Mouse (Mus musculus) kidney, adult 9 months (tissue): ENCODE measurements at regions not wholly inside any gene's neighbourhood (a gene's known extent, or its start where the extent isn't known, plus 50 kb on each side); places are given as distances from the start of the nearest gene placed in this dataset.
"Not testable (repeated sequence)": the region's sequence is repeated elsewhere in the genome, so short reads cannot be mapped to it uniquely, and the experiment has no call there.

ENCODE experiments used
- DNase-seq: peaks from one replicate; pipeline ENCODE4 v3.0.0; 2022

DNA sequence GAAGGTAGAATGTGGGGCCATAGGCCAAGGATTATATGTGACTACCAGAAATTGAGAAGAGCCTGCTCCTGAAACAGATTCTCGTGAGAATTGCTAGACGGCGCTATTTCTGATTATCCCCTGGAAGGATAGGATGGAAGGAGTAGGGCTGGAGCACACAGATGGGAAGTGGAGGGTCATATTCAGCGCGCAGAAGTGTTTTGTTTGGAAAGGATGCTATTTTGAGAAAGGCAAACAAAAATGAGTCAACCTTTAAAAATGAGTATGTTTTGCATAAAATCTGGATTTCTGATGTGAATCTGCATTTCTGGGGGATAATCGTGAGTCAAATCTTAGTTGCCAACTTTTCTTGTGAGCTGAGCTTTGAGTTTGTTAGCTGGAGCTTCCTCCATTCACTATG is 58.1 kb upstream of the Fshb start:
- DNase-seq = no peak

DNA sequence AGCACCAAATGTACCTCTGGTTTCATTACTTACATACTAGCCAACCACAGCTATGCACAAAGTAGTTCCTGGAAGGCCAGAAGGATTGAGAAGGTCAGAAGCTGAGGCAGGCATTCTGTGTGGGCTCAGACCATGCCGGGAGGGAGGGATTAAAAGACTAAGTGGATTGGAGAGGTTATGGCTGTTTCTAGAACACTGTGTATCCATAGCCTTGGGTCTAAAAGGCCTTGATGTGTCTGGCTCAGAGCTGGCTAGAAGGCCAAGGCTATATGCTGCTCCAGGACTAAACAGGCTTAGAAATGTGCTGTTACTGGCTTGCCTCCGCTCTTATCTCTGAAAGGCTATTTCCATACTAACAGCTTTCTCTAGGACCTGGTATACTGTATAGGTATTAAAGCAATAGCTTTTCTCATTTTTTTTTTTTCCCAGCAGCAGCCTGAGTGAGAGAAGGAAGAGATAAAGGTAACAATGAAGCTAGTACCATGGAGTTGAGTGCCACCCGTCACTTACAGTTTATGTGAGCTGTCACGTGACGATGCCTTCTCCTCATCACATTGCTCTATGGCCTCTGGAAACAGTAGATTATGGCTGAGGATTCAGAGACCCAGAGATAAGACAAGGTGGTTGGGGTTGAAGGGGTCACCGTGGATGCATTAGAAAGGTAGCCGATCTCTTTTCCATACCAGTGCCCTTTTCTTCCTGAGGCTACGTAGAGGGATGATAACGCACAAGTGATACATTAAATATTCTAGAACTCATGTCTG is 59.4 kb upstream of the Fshb start:
- DNase-seq = no peak

DNA sequence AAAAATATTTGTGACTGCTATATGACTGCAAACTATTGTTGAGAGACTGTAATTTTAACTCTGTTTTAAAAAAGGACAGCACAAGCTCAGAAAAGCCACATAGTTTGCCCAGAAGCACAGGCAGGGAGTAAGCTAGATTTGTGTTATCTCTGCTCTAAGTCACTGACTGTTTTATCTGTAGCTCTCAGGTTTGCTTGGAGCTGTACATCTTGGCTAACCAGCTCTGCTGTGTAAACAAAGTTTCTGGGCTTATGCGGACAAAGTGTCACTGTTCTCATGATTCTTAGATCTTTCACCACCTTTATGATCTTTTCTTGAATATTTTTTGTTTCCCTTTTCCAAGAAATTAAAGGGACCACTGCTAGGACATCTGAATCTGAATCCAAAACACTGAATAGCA is 60.2 kb upstream of the Fshb start:
- no peak for DNase-seq

DNA sequence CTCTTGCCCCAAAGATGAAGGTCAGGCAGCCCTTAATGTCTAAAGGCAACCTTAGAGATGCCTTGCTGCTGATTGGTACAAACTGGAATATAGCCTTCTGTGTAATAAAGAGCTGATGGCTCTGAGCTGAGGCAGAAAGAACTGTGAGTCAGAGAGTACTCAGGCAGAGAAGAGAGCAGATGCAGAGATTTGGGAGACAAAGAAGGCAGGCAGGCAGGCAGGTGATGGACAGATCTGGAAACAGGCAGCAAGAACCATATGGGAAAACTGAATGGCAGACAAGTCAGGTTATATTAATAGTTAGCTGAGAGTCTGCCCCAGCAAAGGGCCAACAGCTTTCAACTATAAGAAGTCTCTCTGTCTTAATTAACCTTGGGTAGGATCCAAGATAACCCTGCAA is 73.7 kb upstream of the Fshb start:
- no peak for DNase-seq

DNA sequence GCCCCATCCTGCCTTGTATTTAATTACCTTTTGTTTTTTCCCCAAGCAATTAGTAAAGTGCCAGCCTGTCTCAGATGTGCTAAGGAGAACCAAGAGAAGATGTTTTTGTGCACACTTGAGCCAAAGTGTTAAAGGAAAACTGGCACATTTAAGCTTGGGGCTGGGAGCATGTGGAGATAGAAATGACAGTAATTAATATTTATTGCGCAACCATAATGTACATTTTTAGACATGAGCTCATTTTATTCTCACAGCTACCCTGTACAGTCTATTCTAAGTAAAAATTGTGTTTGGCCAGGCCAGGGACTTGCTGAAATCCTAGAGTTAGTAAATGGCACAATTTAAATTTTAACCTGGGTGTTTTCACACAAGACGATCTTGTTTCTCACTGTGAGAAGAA is 89.9 kb upstream of the Fshb start:
- no peak for DNase-seq

DNA sequence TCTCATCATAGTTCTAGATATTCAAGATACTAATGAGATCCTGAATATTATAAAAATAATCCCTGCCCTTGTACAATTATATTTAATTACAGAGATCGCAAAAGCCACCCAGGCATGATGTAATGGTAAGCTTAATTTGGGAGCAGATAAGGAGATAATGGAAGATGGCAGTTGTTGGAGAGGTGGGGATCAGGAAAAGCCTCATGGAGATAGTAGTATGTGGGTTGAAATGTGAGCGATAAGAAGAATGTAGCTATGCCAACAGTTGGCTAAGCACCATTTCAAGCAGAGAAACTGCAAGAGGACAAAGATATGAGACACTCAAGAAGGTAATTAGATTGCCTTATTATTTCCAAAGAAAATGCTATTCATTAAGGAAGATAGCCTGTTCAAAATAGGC is 90.4 kb upstream of the Fshb start:
- no peak for DNase-seq

DNA sequence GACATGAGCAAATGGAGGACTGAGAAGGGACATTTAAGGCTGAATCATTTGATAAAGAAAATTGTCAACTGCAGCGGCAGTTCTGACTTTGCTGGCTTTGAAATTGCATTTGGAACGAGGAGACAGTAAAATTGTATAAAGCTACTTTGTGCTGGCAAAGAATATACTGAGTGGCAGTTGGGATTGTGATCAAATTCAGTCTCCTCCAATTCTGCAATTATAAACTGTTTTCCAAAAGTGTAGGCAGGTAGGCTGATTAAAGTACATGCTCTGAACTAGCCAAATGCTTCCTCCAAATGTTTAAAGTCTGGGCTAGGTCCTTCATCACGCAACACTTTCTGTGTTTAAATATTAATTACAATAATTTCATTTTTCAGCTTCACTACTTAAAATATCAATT is 90.9 kb upstream of the Fshb start:
- DNase-seq = no peak

DNA sequence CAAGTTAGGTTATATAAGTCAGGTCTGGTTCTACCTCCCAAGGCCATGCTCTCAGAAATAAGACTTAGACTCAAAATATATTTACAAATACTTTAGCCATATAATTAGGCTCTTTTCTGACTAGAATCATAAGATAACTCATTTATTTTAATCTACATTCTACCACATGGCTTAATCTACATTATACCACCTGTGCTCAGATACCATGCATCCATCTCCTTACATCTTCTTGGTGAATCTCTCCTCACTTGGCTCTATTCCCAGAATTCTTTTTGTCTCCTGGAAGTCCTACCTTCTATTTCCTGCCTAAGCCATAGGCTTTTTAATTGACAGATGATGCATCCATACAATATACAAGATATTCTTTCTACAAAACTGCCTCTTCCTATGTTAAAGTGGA is 92.4 kb upstream of the Fshb start:
- DNase-seq = no peak

DNA sequence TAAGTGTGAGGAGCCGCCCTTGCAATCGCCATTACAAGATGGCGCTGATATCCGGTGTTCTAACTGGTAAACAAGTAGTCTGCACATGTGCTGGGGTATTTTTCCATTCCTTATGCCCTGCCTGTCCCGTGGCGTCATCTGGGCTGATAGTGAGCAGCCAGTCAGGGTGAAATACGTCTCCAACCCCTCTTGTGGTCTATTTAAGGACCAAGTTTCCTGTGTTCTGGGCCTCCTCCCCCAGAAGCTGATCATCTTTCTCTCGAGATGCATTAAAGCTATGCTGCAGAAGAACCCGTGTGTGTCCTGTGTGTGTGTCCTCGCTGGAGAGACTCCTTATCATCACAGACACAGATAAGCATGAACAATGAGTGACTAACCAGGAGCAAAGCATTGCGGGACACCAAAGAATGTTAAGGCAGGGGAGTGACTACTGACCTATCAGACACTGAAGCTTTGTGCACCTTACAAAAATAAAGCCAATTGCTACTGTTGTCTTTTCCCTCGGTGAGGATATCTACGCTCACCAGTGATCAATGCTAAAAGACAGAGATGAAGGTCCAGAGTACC is 99.5 kb upstream of the Fshb start:
- not testable (repeated sequence) for DNase-seq

DNA sequence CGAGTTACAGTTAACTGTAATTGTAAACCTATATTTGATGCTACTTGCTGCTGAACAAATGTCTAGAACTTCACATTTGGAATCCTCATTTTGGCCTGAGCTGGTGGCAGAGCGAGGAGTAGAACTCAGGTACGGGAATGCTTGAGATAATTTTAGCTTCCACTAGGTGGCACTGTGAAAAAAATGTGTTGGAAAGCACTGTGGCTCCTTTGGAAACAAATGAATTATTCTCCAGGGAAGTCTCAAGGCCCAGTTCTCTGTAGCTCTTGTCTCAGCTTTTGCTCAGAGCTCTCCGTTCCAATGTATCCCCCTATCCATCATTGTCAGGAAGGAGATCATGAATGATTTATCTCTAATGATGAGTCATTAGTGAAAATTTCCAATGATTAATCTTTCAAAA is 114.7 kb upstream of the Kcna4 start:
- peak; percentile 36 for DNase-seq

DNA sequence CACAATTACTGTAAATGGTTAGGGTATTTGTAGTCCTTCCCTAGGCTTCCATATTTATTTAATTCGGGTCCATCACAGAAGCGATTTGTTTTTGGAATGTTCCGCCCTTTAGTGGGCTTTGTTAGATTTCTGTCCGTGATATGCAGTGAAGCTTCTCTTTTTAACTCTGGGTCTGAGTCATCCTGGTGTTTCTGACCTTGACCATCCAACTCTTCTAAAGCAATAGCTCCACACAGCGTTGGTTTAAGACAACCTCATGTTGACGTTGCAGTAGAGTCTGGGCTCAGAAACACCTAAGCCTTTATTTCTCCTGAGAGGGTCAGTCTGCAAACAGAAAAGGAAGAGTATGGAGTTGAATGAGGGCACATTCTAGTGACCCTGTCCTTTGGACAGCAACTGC is 107.4 kb upstream of the Kcna4 start:
- DNase-seq = no peak

DNA sequence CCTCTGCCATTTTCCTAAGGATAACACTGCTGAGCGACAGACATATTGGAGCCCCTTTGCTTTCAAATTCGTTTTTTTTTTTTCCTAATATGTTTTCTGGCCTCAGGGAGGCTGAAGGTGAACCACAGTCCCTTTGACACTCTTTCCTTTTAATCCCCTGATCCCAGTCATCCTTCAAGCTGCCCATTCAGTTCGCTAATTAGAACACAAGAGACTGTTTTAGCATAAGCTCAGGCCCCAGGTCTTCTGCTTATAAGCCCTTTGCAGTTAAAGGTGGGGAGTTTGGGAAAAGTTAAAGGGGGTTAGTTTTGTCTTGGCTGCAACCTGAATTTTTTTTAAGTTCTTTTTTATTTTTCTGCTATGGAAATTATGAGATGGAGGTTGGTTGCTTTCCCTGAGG is 105.6 kb upstream of the Kcna4 start:
- no peak for DNase-seq

DNA sequence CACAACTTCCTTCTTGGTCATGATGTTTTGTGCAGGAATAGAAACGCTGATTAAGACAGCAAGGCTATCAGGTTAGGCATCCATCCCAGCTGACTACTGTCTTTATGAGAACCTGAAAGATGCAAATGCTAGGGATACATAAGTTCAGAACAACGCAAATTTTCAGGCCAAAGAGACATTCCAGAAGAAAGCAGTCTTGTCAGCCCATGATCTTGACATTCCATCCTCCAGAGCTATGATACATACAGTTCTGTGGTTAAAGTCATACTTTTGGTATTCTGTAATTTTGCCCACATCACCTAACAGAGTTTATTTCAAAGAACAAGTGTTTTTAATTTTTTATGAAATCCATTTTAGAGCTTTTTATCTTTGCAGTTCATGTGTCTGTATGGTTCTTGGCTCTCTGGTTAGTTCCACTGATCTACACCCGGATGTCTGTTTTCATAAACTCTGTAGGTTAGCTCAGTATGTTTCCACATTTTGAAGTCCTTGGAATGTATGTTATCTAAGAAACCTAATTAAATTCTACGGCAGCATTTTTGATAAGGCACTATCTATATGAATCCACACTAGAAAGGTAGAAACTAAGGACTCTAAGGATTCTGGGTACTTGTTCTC is 88.5 kb upstream of the Kcna4 start:
- DNase-seq = no peak

DNA sequence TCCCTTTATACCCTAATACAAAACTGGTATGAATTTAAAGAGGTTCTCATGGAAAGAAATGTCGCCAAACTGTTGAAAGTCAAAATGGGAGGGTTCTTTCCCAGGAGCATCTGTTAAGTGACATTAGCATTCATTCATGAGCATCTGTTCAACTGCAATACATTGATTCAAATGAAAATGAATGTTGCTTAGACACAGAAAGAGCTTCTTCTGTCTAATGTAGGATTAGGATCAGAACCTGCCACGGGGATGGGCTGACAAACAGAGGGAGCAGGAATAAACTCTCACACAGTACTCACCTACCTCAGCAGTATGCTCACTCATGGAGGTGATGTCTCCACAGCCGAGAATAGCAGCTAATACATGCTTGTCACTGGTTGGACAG is 88.0 kb upstream of the Kcna4 start:
- no peak for DNase-seq

DNA sequence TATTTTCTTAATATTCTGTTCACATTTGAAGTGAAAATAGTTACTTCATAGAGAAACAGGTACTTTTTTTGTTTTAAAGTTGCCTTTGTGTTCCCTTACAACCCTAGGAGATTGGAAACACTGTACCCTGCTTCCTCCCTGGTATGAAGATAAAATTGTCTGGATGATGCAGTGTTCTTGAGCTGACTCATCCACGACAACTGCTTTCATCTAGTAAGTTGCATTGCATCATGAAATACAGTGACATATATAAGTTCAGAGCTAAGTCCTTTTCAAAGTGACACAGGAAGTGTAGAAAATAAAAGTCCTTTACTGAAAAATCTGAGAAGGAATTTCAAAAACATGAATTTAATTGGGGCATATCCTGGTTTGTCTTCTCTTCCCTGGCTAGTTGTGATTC is 68.9 kb upstream of the Kcna4 start:
- DNase-seq = no peak

DNA sequence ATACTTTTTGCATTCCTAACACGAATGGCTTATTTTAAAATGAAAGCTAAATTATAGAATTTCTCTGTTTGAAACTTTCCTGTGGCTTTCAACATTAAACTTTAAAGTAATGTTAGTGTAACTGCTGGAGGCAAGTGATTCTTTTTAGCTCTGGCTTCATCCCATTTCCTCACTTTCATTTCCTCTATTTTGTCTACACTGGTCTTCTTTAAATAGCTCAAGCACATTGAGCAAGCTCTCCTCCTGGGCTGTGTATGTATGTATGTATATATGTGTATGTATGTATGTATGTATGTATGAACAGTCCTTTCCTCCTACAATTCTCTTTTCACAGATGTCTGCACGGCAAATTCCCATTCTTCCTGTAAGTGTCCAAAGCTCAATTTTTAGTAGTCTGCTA is 65.8 kb upstream of the Kcna4 start:
- DNase-seq = no peak

DNA sequence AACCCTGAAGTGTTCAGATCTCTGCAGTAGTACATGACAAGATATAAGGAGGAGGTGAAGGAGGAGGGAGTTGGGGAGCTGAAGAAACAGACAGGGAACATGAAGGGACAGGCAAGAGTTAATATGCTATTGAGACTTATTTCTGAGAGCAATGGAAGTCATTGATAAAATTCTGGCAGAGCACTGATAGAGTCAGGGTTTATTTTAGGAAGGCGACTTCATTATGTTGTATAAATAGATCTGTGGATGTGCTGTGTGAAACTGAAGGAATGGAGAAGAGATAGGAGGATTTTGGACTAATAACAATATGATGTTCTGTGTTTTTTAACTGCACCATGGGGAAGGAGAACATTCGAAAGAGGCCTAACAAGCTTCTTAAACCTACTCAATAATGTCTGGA is 63.0 kb upstream of the Kcna4 start:
- DNase-seq = no peak

DNA sequence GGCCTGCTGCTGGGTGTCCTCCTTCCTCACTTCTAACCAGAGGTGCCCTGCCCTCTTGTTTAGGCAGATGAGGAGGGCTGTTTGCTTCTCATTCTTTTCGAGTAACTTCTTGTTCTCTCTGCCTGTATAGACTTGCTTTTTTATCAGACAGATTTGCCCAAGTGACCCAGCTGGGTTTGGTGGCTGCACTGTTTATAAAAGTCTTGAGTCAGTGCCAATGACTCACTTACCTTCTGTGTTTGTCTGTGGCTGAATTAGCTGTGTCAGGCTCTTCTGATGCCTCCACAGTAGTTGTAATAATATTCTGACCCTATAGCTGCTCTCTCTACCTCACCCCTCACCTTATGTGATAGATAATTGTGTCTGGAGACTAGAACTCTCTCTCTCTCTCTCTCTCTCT is 62.2 kb upstream of the Kcna4 start:
- DNase-seq = no peak

DNA sequence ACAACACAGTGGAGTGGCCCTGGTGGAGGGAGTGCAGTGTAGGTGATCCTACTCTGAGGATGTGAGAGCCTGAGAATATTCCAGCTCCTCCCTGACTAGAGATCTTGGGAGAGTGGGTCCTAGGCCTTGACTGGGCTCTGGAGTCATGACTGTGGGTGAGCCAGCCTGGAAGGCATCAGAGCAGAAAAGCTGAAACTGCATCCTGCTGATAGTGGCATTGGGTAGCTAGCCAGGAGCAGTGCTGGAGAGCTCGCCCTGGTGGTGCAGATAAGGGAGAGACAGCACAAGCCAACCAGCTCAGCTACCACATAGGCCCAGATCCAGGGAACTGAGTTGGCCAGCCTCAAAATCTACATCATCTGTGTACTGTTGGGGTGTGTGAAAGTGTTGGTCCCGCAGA is 58.8 kb upstream of the Kcna4 start:
- DNase-seq = no peak

DNA sequence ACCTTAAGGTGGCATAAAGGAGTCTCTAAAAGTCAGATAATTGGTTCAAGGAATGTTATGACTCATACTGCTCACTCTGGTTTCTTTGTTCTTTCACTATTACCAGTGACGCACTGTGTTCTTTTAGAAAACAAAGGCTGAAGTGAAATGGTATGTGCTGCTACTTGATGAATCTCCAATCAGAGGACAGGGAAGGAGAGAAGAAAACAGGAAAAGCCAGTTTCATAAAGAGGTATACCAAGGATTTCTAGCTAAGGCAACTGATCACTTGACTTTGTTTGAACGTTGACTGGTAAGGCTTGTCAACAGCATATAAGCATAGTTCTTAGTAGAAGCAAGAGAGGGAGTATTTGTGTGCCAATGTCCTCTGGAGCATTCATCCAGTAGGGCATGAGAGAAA is 57.6 kb upstream of the Kcna4 start:
- DNase-seq = no peak
